Mouse (Mus musculus) liver, adult 2 months (tissue): ENCODE results near the gene Gm3543. TPM values are rescaled to one million over a fixed set of nuclear protein-coding genes. Genes with fewer than 3 reads are reported as not detected.
"Not testable (repeated sequence)": the region's sequence is repeated elsewhere in the genome, so short reads cannot be mapped to it uniquely, and the experiment has no call there.

ENCODE experiments used
- DNase-seq: peaks from one replicate; pipeline ENCODE4 v3.0.0-alpha.2; 2011; ENCODE audit warnings: low read depth, low spot score; ENCODE audit errors: extremely low read depth
- H3K27ac ChIP-seq: fragments of 200-500 bp; replicated peaks from 2 replicates; pipeline ENCODE4 v1.5.1; 2012; ENCODE audit warnings: low read depth, mild to moderate bottlenecking, control low read depth, inconsistent platforms, low read length; ENCODE audit not compliant: insufficient read depth
- H3K27me3 ChIP-seq: fragments of 200-500 bp; 2 replicates; pipeline ENCODE4 v1.6.1; 2012; ENCODE audit warnings: mild to moderate bottlenecking, moderate library complexity, low read length, inconsistent platforms; ENCODE audit not compliant: control insufficient read depth, insufficient read depth
- H3K36me3 ChIP-seq: fragments of 200-500 bp; 2 replicates; pipeline ENCODE4 v1.6.1; 2012; ENCODE audit warnings: low read length, inconsistent platforms; ENCODE audit not compliant: control insufficient read depth, insufficient read depth
- H3K4me1 ChIP-seq: fragments of 200-500 bp; 2 replicates; pipeline ENCODE4 v1.6.1; 2011; ENCODE audit warnings: low read length; ENCODE audit not compliant: control insufficient read depth, insufficient read depth
- H3K4me3 ChIP-seq: fragments of 200-500 bp; 2 replicates; pipeline ENCODE4 v1.5.1; 2011; ENCODE audit warnings: low read depth, mild to moderate bottlenecking, control low read depth, low read length, moderate library complexity; ENCODE audit not compliant: insufficient read depth
- H3K79me2 ChIP-seq: fragments of 200-500 bp; 2 replicates; pipeline ENCODE4 v1.6.1; 2012; ENCODE audit warnings: inconsistent platforms, mild to moderate bottlenecking, low read length, moderate library complexity; ENCODE audit not compliant: control insufficient read depth, insufficient read depth
- H3K9ac ChIP-seq: fragments of 200-500 bp; 2 replicates; pipeline ENCODE4 v1.6.1; 2012; ENCODE audit warnings: low read depth, mild to moderate bottlenecking, control low read depth, inconsistent platforms, low read length
- whole genome bisulfite sequencing: fragments of 180-500 bp; shearing (Covaris S2); methylation state at CpG from one replicate; pipeline ENCODE4 v1.1.7; 2018; 5-methylcytosine and 5-hydroxymethylcytosine counted together
- polyA plus RNA-seq: library from polyadenylated mRNA; depleted of rRNA; stranded (reverse); fragments of >200 nt; gene quantifications from 2 replicates; pipeline ENCODE4 v1.2.3, GENCODE M21; 2012; rRNA removed
- total RNA-seq: library from RNA; depleted of rRNA; stranded (reverse); fragments of >200 nt; gene quantifications from 2 replicates; pipeline ENCODE4 v1.2.3, GENCODE M21; 2014; rRNA removed

Gm3543 gene
- total RNA-seq (not detected in 2 replicates), polyA plus RNA-seq (not detected in 2 replicates)

DNA sequence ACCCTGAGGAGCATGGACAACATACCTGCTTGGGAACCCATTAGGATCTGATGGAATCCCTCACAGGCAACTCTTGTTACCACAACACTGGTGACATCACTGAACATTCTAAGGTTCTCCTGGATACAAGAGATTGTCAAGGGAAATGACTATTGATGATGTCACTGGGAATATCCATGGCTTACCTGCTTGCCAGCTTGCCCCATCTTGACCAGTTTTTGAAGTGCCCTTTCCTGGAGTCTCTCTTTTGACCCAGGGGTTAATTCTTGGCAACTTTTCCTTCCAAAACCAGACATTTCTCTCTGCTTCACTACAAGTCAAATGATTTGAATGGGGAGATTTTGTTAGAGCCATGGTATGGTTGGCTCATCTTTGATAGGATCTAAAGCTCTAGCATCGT is at the start of gene Gm3543:
Gm3543 (minus strand) TSS at position 101 of the 400 bp plus-strand sequence.
- not testable (repeated sequence) for H3K27ac ChIP-seq, H3K79me2 ChIP-seq, H3K36me3 ChIP-seq, H3K4me1 ChIP-seq, DNase-seq, H3K27me3 ChIP-seq, H3K9ac ChIP-seq, H3K4me3 ChIP-seq
- 50% methylated on average over 1 of the region's 1 CpGs for WGBS

DNA sequence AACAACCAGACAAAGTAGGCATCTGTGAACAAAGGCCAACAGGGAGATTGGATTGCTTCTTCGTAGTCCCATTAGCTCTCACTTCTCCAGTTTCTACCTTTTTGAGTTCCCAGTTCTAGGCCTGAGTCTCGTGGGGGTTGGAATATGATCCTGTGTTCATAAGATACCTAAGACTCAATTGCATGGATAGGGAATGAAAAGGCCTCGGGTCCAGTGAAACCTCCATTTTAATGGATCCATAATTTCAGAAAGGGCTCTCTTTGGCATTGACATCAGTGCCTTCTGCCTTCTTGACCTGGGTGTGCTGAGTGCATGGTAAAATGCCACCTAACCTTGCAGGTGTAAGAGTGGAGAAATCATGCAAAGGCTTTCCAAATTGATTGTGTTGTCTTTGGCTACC is 14.5 kb downstream of the Gm3543 start:
- H3K4me3 ChIP-seq, DNase-seq, H3K27me3 ChIP-seq, H3K27ac ChIP-seq, H3K9ac ChIP-seq, H3K36me3 ChIP-seq, H3K79me2 ChIP-seq, H3K4me1 ChIP-seq: not testable (repeated sequence)
- 53% methylated on average over 3 of the region's 3 CpGs for WGBS

DNA sequence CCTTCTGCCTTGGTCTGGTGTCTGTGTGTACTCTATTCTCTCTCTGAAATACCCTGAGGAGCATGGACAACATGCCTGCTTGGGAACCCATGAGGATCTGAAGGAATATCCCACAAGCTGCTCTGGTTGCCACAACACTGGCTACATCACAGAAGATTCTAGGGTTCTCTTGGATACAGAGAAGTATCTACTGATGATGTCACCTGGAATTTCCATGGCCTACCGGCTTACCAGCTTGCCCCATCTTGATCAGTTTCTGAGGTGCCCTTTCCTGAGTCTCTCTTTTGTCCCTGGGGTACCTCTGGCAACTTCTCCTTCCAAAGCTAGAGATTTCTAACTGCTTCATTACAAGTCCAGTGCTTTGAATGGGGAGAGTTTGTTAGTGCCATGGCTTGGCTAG is 15.3 kb downstream of the Gm3543 start, which contains the start of gene Gm6401:
Gm6401 (minus strand) TSS at position 101 of the 400 bp plus-strand sequence.
- not testable (repeated sequence) for H3K79me2 ChIP-seq, H3K9ac ChIP-seq, DNase-seq, H3K36me3 ChIP-seq, H3K27ac ChIP-seq, H3K4me3 ChIP-seq, H3K4me1 ChIP-seq, H3K27me3 ChIP-seq
- 68% methylated on average over 1 of the region's 1 CpGs for WGBS

- H3K27ac ChIP-seq, DNase-seq, H3K4me3 ChIP-seq, H3K27me3 ChIP-seq, H3K4me1 ChIP-seq, H3K79me2 ChIP-seq, H3K9ac ChIP-seq, H3K36me3 ChIP-seq: not testable (repeated sequence)
- 59% methylated on average over 4 of the region's 4 CpGs for WGBS
Observed at GRCm38 (mm10) chr14:41964095-41964494, 19.0 kb downstream of the Gm3543 start.

GRCm38 (mm10) chr14:41943695-41944094 is 39.4 kb downstream of the Gm3543 start, which contains the start of gene 1700024B05Rik:
TSS of gene 1700024B05Rik (plus strand) at chr14:41943995.
- H3K9ac ChIP-seq, DNase-seq, H3K4me3 ChIP-seq, H3K4me1 ChIP-seq, H3K27ac ChIP-seq, H3K79me2 ChIP-seq, H3K27me3 ChIP-seq, H3K36me3 ChIP-seq: not testable (repeated sequence)
- WGBS: 86% methylated on average over 1 of the region's 2 CpGs

Other genes with a start within 250 kb of the Gm3543 start
- not detected in 2 replicates for gene Gm7929, start 232.7 kb downstream of the Gm3543 start, total RNA-seq
- not detected in 2 replicates for gene Gm7929, start 232.7 kb downstream of the Gm3543 start, polyA plus RNA-seq
- gene Gm47189, start 210.9 kb downstream of the Gm3543 start, total RNA-seq: not detected in 2 replicates
- gene Gm47189, start 210.9 kb downstream of the Gm3543 start, polyA plus RNA-seq: not detected in 2 replicates
- not detected in 2 replicates for gene Gm7980, start 76.0 kb downstream of the Gm3543 start, total RNA-seq
- not detected in 2 replicates for gene Gm7980, start 76.0 kb downstream of the Gm3543 start, polyA plus RNA-seq
- gene 1700049E17Rik1, start 58.4 kb downstream of the Gm3543 start, total RNA-seq: not detected in 2 replicates
- gene 1700049E17Rik1, start 58.4 kb downstream of the Gm3543 start, polyA plus RNA-seq: not detected in 2 replicates
- gene 1700024B05Rik, start 39.3 kb downstream of the Gm3543 start, total RNA-seq: not detected in 2 replicates
- not detected in 2 replicates for gene 1700024B05Rik, start 39.3 kb downstream of the Gm3543 start, polyA plus RNA-seq
- gene Gm6401, start 15.4 kb downstream of the Gm3543 start, total RNA-seq: not detected in 2 replicates
- not detected in 2 replicates for gene Gm6401, start 15.4 kb downstream of the Gm3543 start, polyA plus RNA-seq
- gene Gm7951, start 134.0 kb upstream of the Gm3543 start, total RNA-seq: not detected in 2 replicates
- not detected in 2 replicates for gene Gm7951, start 134.0 kb upstream of the Gm3543 start, polyA plus RNA-seq
- gene Gm17027, start 179.3 kb upstream of the Gm3543 start, total RNA-seq: not detected in 2 replicates
- gene Gm17027, start 179.3 kb upstream of the Gm3543 start, polyA plus RNA-seq: not detected in 2 replicates
- gene Gm3573, start 207.5 kb upstream of the Gm3543 start, total RNA-seq: not detected in 2 replicates
- not detected in 2 replicates for gene Gm3573, start 207.5 kb upstream of the Gm3543 start, polyA plus RNA-seq